Mouse (Mus musculus) E14TG2a.4 (cell line): ENCODE measurements around the gene Slc50a1.

ENCODE experiments used
- H3K27me3 ChIP-seq: 2 replicates; pipeline ENCODE4 v1.6.1; 2014; ENCODE audit warnings: low read length, control low read depth; ENCODE audit not compliant: insufficient read depth
- H3K36me3 ChIP-seq: 2 replicates; pipeline ENCODE4 v1.6.1; 2014; ENCODE audit warnings: low read length, control low read depth; ENCODE audit not compliant: insufficient read depth
- H3K4me1 ChIP-seq: replicated peaks from 2 replicates; pipeline ENCODE4 v1.6.1; 2014; ENCODE audit warnings: low read depth, low read length, control low read depth
- H3K4me3 ChIP-seq: replicated peaks from 2 replicates; pipeline ENCODE4 v1.5.1; 2014; ENCODE audit warnings: mild to moderate bottlenecking, low read length
- H3K9me3 ChIP-seq: 2 replicates; pipeline ENCODE4 v1.6.1; 2014; ENCODE audit warnings: low read length, control low read depth
- CTCF ChIP-seq: conservative IDR thresholded peaks from 2 replicates; pipeline ENCODE4 v1.5.1; 2014; ENCODE audit warnings: low read length
- NANOG ChIP-seq: IDR thresholded peaks from 2 replicates; pipeline ENCODE4 v1.6.1; 2014; ENCODE audit warnings: borderline replicate concordance, low read length, mixed read lengths
- POU5F1 ChIP-seq: IDR thresholded peaks from 2 replicates; pipeline ENCODE4 v1.6.1; 2014; ENCODE audit warnings: low read length, borderline replicate concordance

Gene Slc50a1

GRCm38 (mm10) chr3:89221167-89221566 is 49.2 kb downstream of the Slc50a1 start:
- Histone ChIP-seq H3K4me3 (no peak overlapping the region), H3K9me3 (no peaks in the 10 kb centered on the region), H3K27me3 (peaks cover 10% of the 10 kb centered on the region; the same call in 1 of the 2 replicates), H3K36me3 (peaks cover 49% of the 10 kb centered on the region), H3K4me1 (peaks cover 61% of the 10 kb centered on the region)
- TF ChIP-seq NANOG (no peak), POU5F1 (no peak), CTCF (no peak)

- no peak for TF ChIP-seq NANOG
- no peak for TF ChIP-seq POU5F1
- TF ChIP-seq CTCF = no peak
- Histone ChIP-seq H3K4me3 (no peak overlapping the region), H3K36me3 (peaks cover 49% of the 10 kb centered on the region), H3K9me3 (no peaks in the 10 kb centered on the region), H3K27me3 (peaks cover 10% of the 10 kb centered on the region; the same call in 1 of the 2 replicates), H3K4me1 (peaks cover 62% of the 10 kb centered on the region)
Measured at GRCm38 (mm10) chr3:89219546-89219945, 50.8 kb downstream of the Slc50a1 start.

- Histone ChIP-seq H3K4me1 (peaks cover 52% of the 10 kb centered on the region), H3K4me3 (no peak overlapping the region), H3K9me3 (no peaks in the 10 kb centered on the region), H3K27me3 (peaks cover 10% of the 10 kb centered on the region; the same call in 1 of the 2 replicates), H3K36me3 (peaks cover 41% of the 10 kb centered on the region)
- TF ChIP-seq NANOG (no peak), CTCF (no peak), POU5F1 (no peak)
Measured at GRCm38 (mm10) chr3:89218271-89218670, 52.1 kb downstream of the Slc50a1 start.
